Mouse (Mus musculus) heart, embryonic 10.5 days (tissue): ENCODE data around the gene Golga5. TPM values are rescaled to one million over a fixed set of nuclear protein-coding genes. Genes with fewer than 3 reads are reported as not detected.
A peak's percentile ranks its signal among the peaks of the same experiment; 100 is the strongest.

Experiments
- DNase-seq: peaks from one replicate; pipeline ENCODE4 v3.0.0-alpha.2; 2017; ENCODE audit warnings: low spot score
- H3K27ac ChIP-seq: fragments of 300-500 bp; sonication (generic); 2 replicates; pipeline ENCODE4 v1.5.1; 2016; ENCODE audit warnings: mild to moderate bottlenecking
- H3K27me3 ChIP-seq: fragments of 300-500 bp; sonication (generic); 2 replicates; pipeline ENCODE4 v1.6.1; 2016; ENCODE audit warnings: mild to moderate bottlenecking; ENCODE audit not compliant: poor library complexity, insufficient read depth, severe bottlenecking
- H3K36me3 ChIP-seq: fragments of 300-500 bp; sonication (generic); 2 replicates; pipeline ENCODE4 v1.6.1; 2016; ENCODE audit warnings: mild to moderate bottlenecking, moderate library complexity
- H3K4me1 ChIP-seq: fragments of 300-500 bp; sonication (generic); 2 replicates; pipeline ENCODE4 v1.6.1; 2016; ENCODE audit warnings: mild to moderate bottlenecking
- H3K4me3 ChIP-seq: fragments of 300-500 bp; sonication (generic); 2 replicates; pipeline ENCODE4 v1.5.1; 2016; ENCODE audit warnings: mild to moderate bottlenecking, moderate library complexity
- H3K9me3 ChIP-seq: fragments of 300-500 bp; sonication (generic); 2 replicates; pipeline ENCODE4 v1.6.1; 2016; ENCODE audit warnings: mild to moderate bottlenecking, moderate library complexity
- WGBS: fragments of 180-500 bp; shearing (Covaris S2); methylation state at CpG from one replicate; pipeline ENCODE4 v1.1.7; 2016; 5-methylcytosine and 5-hydroxymethylcytosine counted together
- polyA plus RNA-seq: library from polyadenylated mRNA; unstranded; fragments of >200 nt; fragmentation: Nextera tagmentation; extraction: Ambion mirVana; gene quantifications from 2 replicates; pipeline ENCODE4 v1.2.1, GENCODE M21; 2016

Gene Golga5
- polyA plus RNA-seq: 25.7 and 26.1 TPM in 2 replicates

DNA sequence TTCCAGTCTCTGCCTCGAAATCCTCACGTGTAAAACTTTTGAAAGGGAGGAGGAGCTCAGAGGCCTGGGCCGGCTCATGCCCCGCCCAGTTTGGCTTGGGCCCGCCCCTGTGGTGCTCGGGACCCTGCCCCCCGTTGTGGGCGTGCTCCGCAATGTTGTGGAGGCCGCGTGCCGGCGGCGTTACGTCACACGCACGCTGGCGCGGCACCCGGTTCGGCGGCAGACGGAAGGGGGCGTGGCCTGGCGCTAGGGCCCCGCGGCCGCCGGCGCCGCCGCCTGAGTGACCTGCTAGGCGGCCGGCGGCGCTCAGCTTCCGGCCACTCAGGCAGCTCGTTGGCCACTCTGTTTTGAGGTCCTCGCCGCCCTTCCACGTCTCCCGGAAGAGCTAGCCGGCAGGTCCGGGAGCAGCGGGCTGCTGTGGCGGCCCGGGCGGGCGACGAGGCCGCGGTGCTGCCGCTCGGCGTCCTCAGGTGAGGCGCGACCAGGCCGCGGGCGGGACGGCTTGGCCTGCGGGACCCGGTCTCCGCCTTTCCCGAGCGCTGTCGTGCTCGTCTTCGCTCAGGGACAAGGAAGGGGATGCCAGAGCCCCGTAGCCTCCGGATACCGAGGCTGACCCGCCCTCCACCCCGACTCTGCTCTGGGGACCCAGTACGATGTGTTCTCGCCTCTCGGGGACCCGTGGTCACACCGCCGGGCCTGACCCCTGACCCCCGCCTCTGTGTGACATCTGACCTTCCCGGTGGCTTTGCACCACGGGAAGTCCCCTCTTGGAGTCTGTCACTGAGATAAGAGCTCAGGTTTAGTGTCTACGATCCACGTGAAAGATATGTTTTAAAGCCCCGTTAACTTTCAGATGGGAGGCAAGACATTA is at the start of gene Golga5:
TSS of gene Golga5 (plus strand) at position 242 of the 871 bp plus-strand sequence.
- DNase-seq: peak; percentile 98
- no peaks in the 10 kb centered on the region for H3K27me3 ChIP-seq
- peak within 1 kb of the TSS; percentile 93 for H3K4me3 ChIP-seq
- H3K4me1 ChIP-seq: 0 out of 2 replicates have a peak, but pooled peaks cover 2% of the 10 kb centered on the region
- under 1% methylated on average over 74 of the region's 86 CpGs for WGBS
- H3K27ac ChIP-seq: peak within 1 kb of the TSS; percentile 89
- peaks cover 16% of the 10 kb centered on the region for H3K36me3 ChIP-seq
- H3K9me3 ChIP-seq: no peaks in the 10 kb centered on the region

DNA sequence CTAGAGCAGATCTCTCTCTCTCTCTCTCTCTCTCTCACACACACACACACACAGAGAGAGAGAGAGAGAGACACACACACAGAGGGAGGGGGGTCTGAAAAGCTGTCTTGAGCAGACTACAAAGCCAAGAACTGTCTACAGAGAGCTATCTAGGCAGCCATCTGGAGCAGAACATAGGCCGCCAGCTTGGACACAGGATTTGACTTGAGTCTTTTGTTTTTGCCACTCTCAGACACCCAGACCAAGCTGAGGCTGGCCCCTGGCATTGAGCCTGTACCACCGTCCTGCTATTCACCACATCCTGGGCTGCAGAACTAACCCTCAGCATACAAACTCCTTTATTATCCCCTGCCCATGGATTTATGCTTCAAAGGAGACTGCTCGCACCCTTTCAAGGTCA is 49.4 kb upstream of the Golga5 start:
- Histone ChIP-seq H3K27ac (peak overlapping the region; percentile 77), H3K27me3 (no peaks in the 10 kb centered on the region), H3K9me3 (no peaks in the 10 kb centered on the region), H3K4me1 (peaks cover 62% of the 10 kb centered on the region), H3K4me3 (no peak overlapping the region), H3K36me3 (peaks cover 11% of the 10 kb centered on the region)
- no peak for DNase-seq
- 59% methylated on average over 3 of the region's 3 CpGs for WGBS

DNA sequence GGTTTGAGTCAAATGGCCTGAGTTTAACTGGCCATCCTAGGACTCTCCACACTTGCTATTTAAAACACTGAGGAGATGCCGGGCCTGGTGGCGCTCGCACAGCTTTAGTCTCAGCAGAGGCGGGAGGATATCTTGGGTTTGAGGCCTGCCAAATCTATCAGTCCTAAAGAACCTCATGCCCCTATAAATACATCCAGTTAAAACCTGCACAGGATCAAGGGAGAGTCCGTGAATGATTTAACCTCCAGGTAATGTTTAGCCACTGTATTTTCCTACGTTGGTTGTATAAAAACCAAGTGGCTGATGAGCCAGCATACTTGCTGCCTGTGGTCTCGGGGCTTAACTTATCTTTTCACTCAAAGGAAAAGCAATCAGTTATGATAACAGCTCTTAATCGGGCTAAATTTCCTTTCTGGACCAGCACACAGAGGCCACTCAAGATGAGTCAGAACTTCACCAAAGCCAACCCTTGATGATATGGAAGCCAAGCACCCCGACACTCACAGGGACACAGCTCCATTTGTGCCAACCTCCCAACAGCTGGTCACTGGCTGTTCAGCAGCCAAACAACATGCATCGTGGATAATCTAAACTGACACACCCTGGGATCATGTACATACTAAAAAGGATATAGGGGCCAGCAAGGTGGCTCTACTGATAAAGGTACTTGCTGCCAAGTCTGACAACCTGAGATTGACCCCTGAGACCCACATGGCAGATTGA is 48.6 kb upstream of the Golga5 start:
- Histone ChIP-seq H3K4me1 (peaks cover 69% of the 10 kb centered on the region), H3K27me3 (no peaks in the 10 kb centered on the region), H3K27ac (peak overlapping the region; percentile 77; the same call in 1 of the 2 replicates), H3K9me3 (no peaks in the 10 kb centered on the region), H3K36me3 (peaks cover 11% of the 10 kb centered on the region), H3K4me3 (no peak overlapping the region)
- no peak for DNase-seq
- WGBS: 47% methylated on average over 10 of the region's 10 CpGs

DNA sequence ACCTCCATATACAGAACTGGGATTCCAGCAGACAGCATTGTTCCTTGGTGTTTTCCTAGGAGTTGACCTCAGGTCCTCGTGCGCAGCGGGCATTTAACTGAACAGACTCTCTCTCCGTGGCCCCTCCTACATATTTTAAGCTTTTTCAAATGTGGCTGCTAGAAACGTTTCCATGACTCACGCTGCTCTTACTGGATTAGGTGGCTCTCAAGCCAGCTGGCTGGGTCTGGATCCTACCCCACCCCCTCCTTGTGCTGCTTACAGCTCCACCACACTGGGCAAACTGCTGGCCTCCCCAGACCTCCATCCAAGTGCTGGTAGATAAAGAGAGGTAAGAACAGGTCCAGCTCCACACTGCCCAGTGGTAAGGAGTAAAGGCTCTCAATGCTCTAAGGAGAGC is 46.9 kb upstream of the Golga5 start:
- Histone ChIP-seq H3K27ac (peak overlapping the region; percentile 78), H3K4me3 (0 out of 2 replicates have a peak overlapping the region, but pooled peaks have one; percentile 12), H3K36me3 (peaks cover 16% of the 10 kb centered on the region), H3K9me3 (no peaks in the 10 kb centered on the region), H3K4me1 (peaks cover 56% of the 10 kb centered on the region), H3K27me3 (no peaks in the 10 kb centered on the region)
- no peak for DNase-seq
- 42% methylated on average over 6 of the region's 6 CpGs for WGBS

DNA sequence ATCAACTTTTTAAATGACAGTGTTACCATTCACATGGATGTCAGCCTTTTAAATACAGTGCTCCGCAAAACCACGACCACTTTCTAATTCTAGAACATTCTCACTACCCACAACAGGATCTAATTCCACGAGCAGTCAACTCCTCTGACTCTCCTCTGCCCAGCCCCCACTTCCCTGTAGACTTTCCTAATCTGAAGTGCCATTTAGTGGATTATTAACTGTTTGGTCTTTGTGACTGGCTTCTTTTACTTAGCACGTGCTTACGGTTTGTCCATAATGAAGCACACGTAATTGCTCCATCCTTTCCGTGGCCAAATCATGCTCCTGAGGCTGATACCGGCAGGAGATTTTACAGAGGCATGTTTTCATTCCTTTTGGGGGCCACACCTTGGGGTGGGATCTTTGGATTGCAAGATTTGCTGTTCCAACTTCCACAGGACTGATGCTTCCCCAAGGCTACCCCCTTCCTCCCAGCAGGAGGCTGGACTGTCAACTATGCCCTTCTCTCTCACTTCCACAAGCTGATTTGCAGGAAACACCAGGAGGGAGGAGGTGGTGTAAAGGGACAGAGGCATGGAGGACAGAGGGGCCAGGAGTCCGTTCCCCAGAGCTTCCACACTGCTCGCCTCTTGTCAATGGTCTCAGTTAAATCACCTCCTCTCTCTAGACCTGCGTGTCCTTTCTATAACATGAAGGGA is 46.2 kb upstream of the Golga5 start:
- Histone ChIP-seq H3K4me3 (no peak overlapping the region), H3K4me1 (peaks cover 52% of the 10 kb centered on the region), H3K27ac (peak overlapping the region; percentile 78; the same call in 1 of the 2 replicates), H3K9me3 (no peaks in the 10 kb centered on the region), H3K27me3 (no peaks in the 10 kb centered on the region), H3K36me3 (peaks cover 16% of the 10 kb centered on the region)
- no peak for DNase-seq
- 71% methylated on average over 11 of the region's 11 CpGs for WGBS

DNA sequence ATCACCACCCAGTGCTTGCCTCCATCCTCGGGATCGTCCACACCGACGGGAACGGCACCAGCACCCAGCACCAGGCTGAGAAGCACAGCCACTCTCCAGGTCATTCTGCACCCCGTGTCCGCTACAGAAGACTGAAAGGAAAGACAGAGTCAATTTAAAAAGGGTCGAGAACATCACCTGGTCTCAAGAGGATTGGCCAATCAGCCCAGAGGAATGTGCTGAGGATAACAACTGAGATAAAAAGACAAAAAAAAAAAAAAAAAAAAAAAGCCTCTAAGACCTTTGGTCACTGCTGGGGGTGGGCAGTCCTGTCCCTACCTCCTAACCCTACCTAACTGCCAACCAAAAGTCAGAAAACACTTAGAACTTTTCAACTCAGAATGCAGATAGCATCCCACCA is 45.3 kb upstream of the Golga5 start:
- DNase-seq: no peak
- Histone ChIP-seq H3K27me3 (no peaks in the 10 kb centered on the region), H3K9me3 (no peaks in the 10 kb centered on the region), H3K4me1 (peaks cover 49% of the 10 kb centered on the region), H3K27ac (no peak overlapping the region), H3K4me3 (no peak overlapping the region), H3K36me3 (peaks cover 16% of the 10 kb centered on the region)
- WGBS: 75% methylated on average over 8 of the region's 8 CpGs

DNA sequence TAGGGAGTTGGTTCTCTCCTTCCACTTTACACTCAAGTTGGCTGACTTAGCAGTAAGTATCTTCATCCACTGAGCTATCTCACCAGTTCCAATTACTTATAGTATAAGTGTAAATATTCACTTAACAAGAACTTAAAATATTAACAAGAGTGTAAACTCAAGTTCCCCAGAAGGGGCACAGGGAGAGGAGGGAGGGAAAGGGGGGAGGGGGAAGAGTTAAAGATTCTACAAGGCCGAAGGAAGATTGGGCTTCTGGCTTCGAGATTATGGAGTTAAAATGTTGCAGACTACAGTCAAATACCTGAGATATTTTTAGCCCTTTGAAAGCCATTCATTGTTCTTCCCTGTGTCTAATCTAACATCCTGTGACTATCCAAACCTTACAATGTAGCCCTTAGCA is 44.5 kb upstream of the Golga5 start:
- Histone ChIP-seq H3K36me3 (peaks cover 16% of the 10 kb centered on the region), H3K4me3 (no peak overlapping the region), H3K9me3 (no peaks in the 10 kb centered on the region), H3K27ac (no peak overlapping the region), H3K4me1 (peaks cover 48% of the 10 kb centered on the region), H3K27me3 (no peaks in the 10 kb centered on the region)
- WGBS: 19% methylated on average over 2 of the region's 2 CpGs
- DNase-seq: no peak

DNA sequence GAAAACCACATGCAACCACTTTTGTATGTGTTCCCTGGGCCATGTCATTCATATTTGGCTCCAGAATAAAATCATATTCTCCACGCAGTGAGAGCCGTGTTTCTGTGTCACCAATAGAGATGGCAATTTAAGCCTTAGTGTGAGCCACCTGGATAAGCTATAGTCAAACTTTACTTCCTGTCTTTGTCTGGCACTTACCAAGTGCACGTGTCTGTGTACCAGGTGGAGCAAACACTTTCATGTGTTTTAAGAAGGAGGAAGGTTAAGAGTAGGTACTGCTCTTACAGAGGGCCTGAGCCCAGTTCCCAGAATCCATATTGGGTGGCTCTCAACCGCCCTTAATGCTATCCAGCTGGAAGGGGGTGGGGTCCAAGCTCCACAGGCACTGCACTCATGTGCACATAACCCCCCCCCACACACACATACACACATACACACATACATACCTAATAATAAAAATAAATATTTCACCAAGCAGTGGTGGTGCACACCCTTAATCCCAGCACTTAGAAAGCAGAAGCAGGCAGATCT is 43.8 kb upstream of the Golga5 start:
- H3K4me3 ChIP-seq: no peak overlapping the region
- WGBS: 82% methylated on average over 4 of the region's 4 CpGs
- no peaks in the 10 kb centered on the region for H3K27me3 ChIP-seq
- no peaks in the 10 kb centered on the region for H3K9me3 ChIP-seq
- no peak for DNase-seq
- H3K36me3 ChIP-seq: peaks cover 18% of the 10 kb centered on the region
- no peak overlapping the region for H3K27ac ChIP-seq
- H3K4me1 ChIP-seq: peaks cover 41% of the 10 kb centered on the region

DNA sequence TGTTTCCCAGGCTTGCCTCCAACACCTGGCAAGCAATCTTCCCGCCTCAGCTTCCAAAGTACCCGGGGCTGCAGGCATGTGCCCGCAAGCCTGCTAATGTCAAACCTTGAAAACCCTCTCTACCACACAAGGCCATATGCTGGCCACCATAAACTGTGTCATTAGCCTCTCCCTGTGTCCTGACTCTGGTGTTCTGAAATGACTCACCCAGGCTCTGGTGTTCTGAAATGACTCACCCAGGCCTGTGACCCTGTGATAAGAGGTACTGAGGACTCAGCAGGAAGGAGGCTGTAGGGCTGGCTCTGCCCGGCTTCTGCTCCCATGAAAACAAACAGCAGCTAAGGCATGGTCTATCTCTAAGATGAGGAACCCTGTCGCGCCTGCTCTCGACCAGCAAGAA is 42.6 kb upstream of the Golga5 start:
- 65% methylated on average over 7 of the region's 7 CpGs for WGBS

DNA sequence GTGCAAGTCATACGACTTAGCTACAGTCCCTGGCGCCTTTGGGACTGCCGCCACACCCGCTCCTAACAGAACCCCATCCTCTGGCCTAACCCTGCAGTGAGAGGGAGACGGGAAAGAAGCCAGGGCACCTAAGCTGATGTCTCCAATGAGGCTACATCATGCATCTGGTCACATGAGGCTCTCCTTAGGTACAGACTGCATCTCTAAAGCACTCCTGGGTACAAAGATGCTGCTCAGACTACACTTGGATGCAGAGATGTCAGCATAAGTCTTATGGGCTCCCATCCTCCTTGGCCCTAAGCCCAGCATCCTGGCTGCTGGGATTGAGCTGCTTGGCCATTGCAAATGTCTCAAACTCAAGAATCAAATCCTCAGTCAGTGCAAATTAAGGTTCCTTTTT is 39.3 kb upstream of the Golga5 start:
- Histone ChIP-seq H3K27me3 (no peaks in the 10 kb centered on the region), H3K27ac (no peak overlapping the region), H3K4me3 (no peak overlapping the region), H3K9me3 (no peaks in the 10 kb centered on the region), H3K36me3 (peaks cover 10% of the 10 kb centered on the region), H3K4me1 (peaks cover 23% of the 10 kb centered on the region)
- no peak for DNase-seq
- WGBS: 93% methylated on average over 5 of the region's 5 CpGs

More for the DNA sequence above, 42.6 kb upstream of the Golga5 start:
- Histone ChIP-seq H3K9me3 (no peaks in the 10 kb centered on the region), H3K27ac (0 out of 2 replicates have a peak overlapping the region, but pooled peaks have one; percentile 36), H3K4me3 (no peak overlapping the region), H3K36me3 (peaks cover 14% of the 10 kb centered on the region), H3K4me1 (peaks cover 34% of the 10 kb centered on the region), H3K27me3 (no peaks in the 10 kb centered on the region)
- peak; percentile 92 for DNase-seq

DNA sequence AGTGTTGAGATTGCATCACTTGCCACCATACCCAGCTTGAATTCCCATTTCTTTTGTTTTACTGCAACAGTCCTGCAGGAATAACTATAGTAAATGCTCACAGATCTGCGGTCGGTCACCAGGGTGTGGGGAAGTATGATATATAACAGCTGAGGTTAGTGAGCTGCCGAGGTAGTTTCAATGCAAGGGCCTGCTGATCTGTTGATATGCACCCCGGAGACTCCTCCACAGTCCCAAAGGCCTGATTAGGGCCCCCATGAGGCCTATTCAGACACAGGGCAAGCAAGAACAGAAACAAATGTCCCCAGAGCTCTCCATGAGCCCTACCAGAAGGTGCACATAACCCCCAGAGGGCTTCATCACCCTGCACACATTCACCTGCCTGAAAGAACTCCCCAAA is 38.7 kb upstream of the Golga5 start:
- Histone ChIP-seq H3K9me3 (no peaks in the 10 kb centered on the region), H3K4me1 (peaks cover 17% of the 10 kb centered on the region), H3K4me3 (no peak overlapping the region), H3K27me3 (no peaks in the 10 kb centered on the region), H3K36me3 (peaks cover 10% of the 10 kb centered on the region), H3K27ac (no peak overlapping the region)
- WGBS: 82% methylated on average over 4 of the region's 4 CpGs
- no peak for DNase-seq

DNA sequence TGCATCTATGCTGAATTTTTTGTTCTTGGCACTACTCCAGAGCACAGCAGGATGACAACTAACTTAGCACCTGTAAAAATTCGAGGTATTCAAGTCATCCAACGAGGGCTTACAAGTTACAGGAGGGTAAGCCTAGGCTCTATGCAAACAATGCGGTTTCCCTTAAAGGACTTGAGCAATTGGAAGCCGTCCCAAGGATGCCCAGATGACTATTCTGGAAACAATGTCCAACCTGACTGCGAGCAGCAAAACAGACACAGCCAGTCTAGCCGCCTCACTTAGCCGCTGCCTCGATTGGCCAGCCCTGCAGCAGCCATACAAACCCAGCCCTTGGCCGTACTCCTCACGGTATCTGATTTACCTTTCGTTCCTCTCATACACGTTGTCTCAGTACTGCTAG is 36.7 kb upstream of the Golga5 start:
- H3K4me3 ChIP-seq: no peak overlapping the region
- H3K27ac ChIP-seq: 0 out of 2 replicates have a peak overlapping the region, but pooled peaks have one; percentile 5
- H3K9me3 ChIP-seq: no peaks in the 10 kb centered on the region
- H3K4me1 ChIP-seq: peaks cover 21% of the 10 kb centered on the region
- peaks cover 2% of the 10 kb centered on the region; the same call in 1 of the 2 replicates for H3K36me3 ChIP-seq
- H3K27me3 ChIP-seq: no peaks in the 10 kb centered on the region
- 71% methylated on average over 12 of the region's 12 CpGs for WGBS
- DNase-seq: no peak
